Mouse (Mus musculus) liver, embryonic 14.5 days (tissue): ENCODE measurements around the gene Dtx3.

ENCODE experiments used
- CTCF ChIP-seq: IDR thresholded peaks from 2 replicates; pipeline ENCODE4 v1.5.1; 2016; ENCODE audit warnings: antibody characterized with exemption, low read depth, control low read depth
- EP300 ChIP-seq: IDR thresholded peaks from 2 replicates; pipeline ENCODE4 v1.6.1; 2016; ENCODE audit warnings: antibody characterized with exemption, low read depth

- peak; percentile 2; the same call in 1 of the 2 replicates for TF ChIP-seq CTCF
- TF ChIP-seq EP300: no peak
These were observed 11.8 kb downstream of the Dtx3 start for GRCm38 (mm10) chr10:127183759-127184158.
